Mouse (Mus musculus) liver, adult 2 months (tissue): ENCODE results near the gene Meis2. TPM values are rescaled to one million over a fixed set of nuclear protein-coding genes. Genes with fewer than 3 reads are reported as not detected.

ENCODE experiments used
- DNase-seq: peaks from one replicate; pipeline ENCODE4 v3.0.0-alpha.2; 2011; ENCODE audit warnings: low read depth, low spot score; ENCODE audit errors: extremely low read depth
- H3K27ac ChIP-seq: fragments of 200-500 bp; replicated peaks from 2 replicates; pipeline ENCODE4 v1.5.1; 2012; ENCODE audit warnings: low read depth, mild to moderate bottlenecking, control low read depth, inconsistent platforms, low read length; ENCODE audit not compliant: insufficient read depth
- H3K27me3 ChIP-seq: fragments of 200-500 bp; 2 replicates; pipeline ENCODE4 v1.6.1; 2012; ENCODE audit warnings: mild to moderate bottlenecking, moderate library complexity, low read length, inconsistent platforms; ENCODE audit not compliant: control insufficient read depth, insufficient read depth
- H3K36me3 ChIP-seq: fragments of 200-500 bp; 2 replicates; pipeline ENCODE4 v1.6.1; 2012; ENCODE audit warnings: low read length, inconsistent platforms; ENCODE audit not compliant: control insufficient read depth, insufficient read depth
- H3K4me1 ChIP-seq: fragments of 200-500 bp; 2 replicates; pipeline ENCODE4 v1.6.1; 2011; ENCODE audit warnings: low read length; ENCODE audit not compliant: control insufficient read depth, insufficient read depth
- H3K4me3 ChIP-seq: fragments of 200-500 bp; 2 replicates; pipeline ENCODE4 v1.5.1; 2011; ENCODE audit warnings: low read depth, mild to moderate bottlenecking, control low read depth, low read length, moderate library complexity; ENCODE audit not compliant: insufficient read depth
- H3K79me2 ChIP-seq: fragments of 200-500 bp; 2 replicates; pipeline ENCODE4 v1.6.1; 2012; ENCODE audit warnings: inconsistent platforms, mild to moderate bottlenecking, low read length, moderate library complexity; ENCODE audit not compliant: control insufficient read depth, insufficient read depth
- H3K9ac ChIP-seq: fragments of 200-500 bp; 2 replicates; pipeline ENCODE4 v1.6.1; 2012; ENCODE audit warnings: low read depth, mild to moderate bottlenecking, control low read depth, inconsistent platforms, low read length
- CTCF ChIP-seq: fragments of 200-500 bp; IDR thresholded peaks from 2 replicates; pipeline ENCODE4 v1.5.1; 2011; ENCODE audit warnings: low read depth, low read length, control low read depth
- POLR2A ChIP-seq: fragments of 200-500 bp; IDR thresholded peaks from 2 replicates; pipeline ENCODE4 v1.6.1; 2011; ENCODE audit warnings: low read length, control low read depth; ENCODE audit not compliant: insufficient read depth; ENCODE audit errors: extremely low read depth
- WGBS: fragments of 180-500 bp; shearing (Covaris S2); methylation state at CpG from one replicate; pipeline ENCODE4 v1.1.7; 2018; 5-methylcytosine and 5-hydroxymethylcytosine counted together
- polyA plus RNA-seq: library from polyadenylated mRNA; depleted of rRNA; stranded (reverse); fragments of >200 nt; gene quantifications from 2 replicates; pipeline ENCODE4 v1.2.3, GENCODE M21; 2012
- total RNA-seq: library from RNA; depleted of rRNA; stranded (reverse); fragments of >200 nt; gene quantifications from 2 replicates; pipeline ENCODE4 v1.2.3, GENCODE M21; 2014

The Meis2 gene
- total and polyA plus RNA-seq, 2 experiments: 2.2 to 4.5 TPM

DNA sequence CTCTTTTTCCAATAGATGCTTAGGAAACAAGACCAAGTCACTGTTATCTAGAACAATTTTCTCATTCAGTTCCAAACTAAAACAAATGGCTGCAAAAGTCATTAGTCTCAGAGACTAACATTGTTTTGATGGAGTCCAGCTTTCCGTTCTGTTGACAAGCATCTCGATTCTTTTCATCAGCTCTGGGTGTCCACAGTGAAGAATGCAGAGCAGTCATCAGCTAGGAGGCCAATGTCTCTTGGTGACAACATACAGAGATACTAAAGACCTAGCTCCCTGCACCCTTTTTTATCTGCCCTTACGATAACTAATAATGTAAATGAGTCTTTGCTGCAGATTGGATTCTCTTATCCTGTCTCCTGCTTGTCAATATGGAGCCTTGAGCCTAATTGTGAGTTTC lies 102.9 kb downstream of the Meis2 start:
- no peaks in the 10 kb centered on the region for H3K4me1 ChIP-seq
- H3K36me3 ChIP-seq: no peaks in the 10 kb centered on the region
- H3K79me2 ChIP-seq: no peaks in the 10 kb centered on the region; the same call in 1 of the 2 replicates
- no peak overlapping the region for H3K4me3 ChIP-seq
- H3K27ac ChIP-seq: no peak overlapping the region
- DNase-seq: no peak
- TF ChIP-seq CTCF (no peak), POLR2A (no peak)
- WGBS: 80% methylated on average over 3 of the region's 3 CpGs
- no peak overlapping the region for H3K9ac ChIP-seq
- H3K27me3 ChIP-seq: no peaks in the 10 kb centered on the region

DNA sequence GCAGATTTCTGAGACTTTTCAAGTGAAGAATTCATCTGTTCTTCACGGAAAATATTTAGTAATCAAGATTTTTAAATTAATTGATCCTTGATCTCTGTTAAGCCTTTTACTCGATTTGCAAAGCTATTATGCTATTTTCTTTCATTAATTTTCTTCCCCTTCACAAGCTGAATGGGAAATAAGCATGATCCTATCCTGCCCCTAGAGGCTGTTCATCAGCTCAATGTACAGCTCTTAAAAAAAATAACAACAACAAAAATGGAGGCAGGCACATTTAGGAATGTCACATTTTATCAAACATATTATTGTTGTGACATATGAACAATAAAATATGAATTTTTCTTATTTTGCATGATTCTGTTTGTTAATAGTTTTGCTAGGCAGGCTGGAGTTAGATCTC lies 103.5 kb downstream of the Meis2 start:
- H3K27ac ChIP-seq: no peak overlapping the region
- no peaks in the 10 kb centered on the region for H3K4me1 ChIP-seq
- no peaks in the 10 kb centered on the region; the same call in 1 of the 2 replicates for H3K79me2 ChIP-seq
- H3K9ac ChIP-seq: no peak overlapping the region
- DNase-seq: no peak
- 82% methylated on average over 2 of the region's 2 CpGs for WGBS
- H3K27me3 ChIP-seq: no peaks in the 10 kb centered on the region
- H3K4me3 ChIP-seq: no peak overlapping the region
- no peaks in the 10 kb centered on the region for H3K36me3 ChIP-seq
- TF ChIP-seq CTCF (no peak), POLR2A (no peak)

DNA sequence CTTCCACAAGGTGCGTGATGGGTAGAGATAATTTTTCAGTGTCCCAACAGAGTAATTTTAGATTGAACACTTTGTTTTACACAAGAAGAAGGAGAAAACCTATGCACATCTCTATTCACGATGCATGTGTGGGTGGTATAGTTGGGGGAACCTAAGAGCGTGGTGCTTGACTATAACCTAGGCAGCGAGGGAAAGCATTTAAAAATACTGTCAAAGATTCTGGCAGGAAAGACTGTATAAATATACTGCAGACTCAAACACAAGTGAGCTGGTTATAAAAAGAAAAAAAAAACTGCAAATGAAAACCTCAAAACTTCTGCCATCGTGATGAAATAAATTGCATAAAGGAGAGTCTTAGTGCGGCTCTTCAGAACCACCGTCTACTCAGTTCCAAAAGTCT lies 105.0 kb downstream of the Meis2 start:
- Histone ChIP-seq H3K36me3 (no peaks in the 10 kb centered on the region), H3K4me3 (no peak overlapping the region), H3K9ac (no peak overlapping the region), H3K4me1 (no peaks in the 10 kb centered on the region), H3K27me3 (no peaks in the 10 kb centered on the region), H3K27ac (no peak overlapping the region), H3K79me2 (no peaks in the 10 kb centered on the region; the same call in 1 of the 2 replicates)
- DNase-seq: no peak
- 96% methylated on average over 7 of the region's 7 CpGs for WGBS
- TF ChIP-seq CTCF (no peak), POLR2A (no peak)

DNA sequence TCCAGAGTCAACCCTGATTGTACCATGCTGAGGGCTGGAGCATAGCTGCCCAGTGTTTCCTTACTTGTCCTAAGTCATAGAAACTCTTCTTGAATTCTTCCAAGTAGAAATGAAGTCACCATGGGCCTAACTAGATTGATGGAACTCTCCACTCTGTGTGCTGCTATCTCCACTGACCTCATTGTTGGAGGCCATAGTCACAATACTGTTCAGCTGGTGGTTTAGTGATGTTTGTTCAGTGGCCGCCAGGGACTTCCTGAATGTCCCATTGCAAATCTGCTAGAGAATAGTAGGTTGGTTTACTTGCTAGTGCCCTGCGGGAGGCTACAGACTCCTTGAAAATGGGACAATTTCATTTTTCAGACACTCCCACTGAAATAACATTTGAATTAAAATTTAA lies 108.9 kb downstream of the Meis2 start:
- Histone ChIP-seq H3K4me1 (no peaks in the 10 kb centered on the region), H3K27ac (no peak overlapping the region), H3K9ac (no peak overlapping the region), H3K27me3 (no peaks in the 10 kb centered on the region), H3K36me3 (no peaks in the 10 kb centered on the region), H3K4me3 (no peak overlapping the region), H3K79me2 (no peaks in the 10 kb centered on the region)
- TF ChIP-seq POLR2A (no peak), CTCF (no peak)
- DNase-seq: no peak
- 88% methylated on average over 2 of the region's 2 CpGs for WGBS

DNA sequence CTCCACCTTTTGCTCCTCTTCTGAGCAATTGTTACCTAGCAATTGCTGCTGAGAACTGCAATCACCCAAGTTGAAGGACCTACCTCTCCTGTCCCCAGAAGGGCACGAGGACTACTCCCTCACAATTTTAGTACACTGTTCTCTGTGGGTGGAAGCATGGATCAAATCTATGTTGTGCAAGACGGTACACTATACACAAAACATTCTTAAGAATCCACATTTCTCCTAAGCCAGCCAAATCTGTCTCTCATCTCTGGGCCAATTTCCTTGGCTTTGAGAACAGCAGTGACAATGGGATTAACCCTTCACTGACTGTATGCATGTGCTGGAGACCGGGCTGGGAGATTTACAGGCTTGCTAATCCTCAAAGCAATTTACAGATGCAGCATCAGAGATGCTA lies 115.0 kb downstream of the Meis2 start:
- WGBS: 83% methylated on average over 3 of the region's 3 CpGs
- no peak overlapping the region for H3K4me3 ChIP-seq
- TF ChIP-seq POLR2A: no peak
- no peak for TF ChIP-seq CTCF
- H3K27ac ChIP-seq: no peak overlapping the region
- no peaks in the 10 kb centered on the region for H3K27me3 ChIP-seq
- no peaks in the 10 kb centered on the region for H3K36me3 ChIP-seq
- DNase-seq: no peak
- H3K79me2 ChIP-seq: no peaks in the 10 kb centered on the region
- no peak overlapping the region for H3K9ac ChIP-seq
- H3K4me1 ChIP-seq: no peaks in the 10 kb centered on the region

DNA sequence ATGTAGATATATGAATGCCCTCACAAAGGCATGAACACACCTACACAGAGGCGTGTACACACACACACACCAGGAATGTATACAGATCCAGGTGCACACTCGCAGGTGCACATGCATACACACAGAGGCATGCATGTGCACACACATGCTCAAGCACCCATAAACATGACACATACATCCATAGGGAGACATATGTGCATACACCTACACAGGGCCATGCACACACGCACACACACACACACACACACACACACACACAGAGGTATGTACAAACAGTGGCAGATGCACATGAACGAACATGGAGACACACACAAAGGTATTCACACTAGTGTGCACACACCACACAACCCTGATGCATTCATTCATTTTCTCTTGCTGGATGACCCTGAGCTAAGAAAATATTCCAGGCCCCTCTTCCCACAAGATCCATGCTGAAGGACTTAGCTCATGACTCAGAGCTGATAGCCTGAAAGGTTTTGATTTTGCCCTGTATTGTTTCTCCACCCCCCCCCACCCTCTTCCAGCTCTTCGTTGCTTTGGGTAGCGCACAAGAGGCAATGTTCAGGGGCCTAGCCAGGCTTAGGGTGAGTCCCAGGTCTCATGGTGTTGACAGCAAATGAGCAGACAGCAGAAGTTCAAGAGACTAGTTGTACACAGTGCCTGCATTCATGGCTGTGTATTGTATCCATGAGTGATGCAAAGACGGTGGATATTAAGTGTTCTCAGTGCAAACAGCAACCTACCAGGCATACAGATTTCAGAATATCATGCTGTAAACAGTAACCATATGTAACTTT lies 116.8 kb downstream of the Meis2 start:
- Histone ChIP-seq H3K27ac (no peak overlapping the region), H3K4me1 (no peaks in the 10 kb centered on the region), H3K9ac (no peak overlapping the region), H3K27me3 (no peaks in the 10 kb centered on the region), H3K4me3 (no peak overlapping the region), H3K36me3 (no peaks in the 10 kb centered on the region), H3K79me2 (no peaks in the 10 kb centered on the region)
- DNase-seq: no peak
- 93% methylated on average over 7 of the region's 7 CpGs for WGBS
- no peak for TF ChIP-seq CTCF
- TF ChIP-seq POLR2A: no peak
